Mouse (Mus musculus) kidney, embryonic 14.5 days (tissue): ENCODE data around the gene Ap1g1. TPM values are rescaled to one million over a fixed set of nuclear protein-coding genes. Genes with fewer than 3 reads are reported as not detected.

Source experiments
- polyA plus RNA-seq: library from polyadenylated mRNA; unstranded; fragments of >200 nt; fragmentation: Nextera tagmentation; extraction: Ambion mirVana; gene quantifications from 2 replicates; pipeline ENCODE4 v1.2.1, GENCODE M21; 2014

The Ap1g1 gene
- polyA plus RNA-seq, 1 experiment from 2014 or later, result 38.8 TPM

Other genes starting within 250 kb of the Ap1g1 start
- 12.4 and 25.0 TPM in 2 replicates for gene Dhx38, start 212.7 kb upstream of the Ap1g1 start, polyA plus RNA-seq
- 24.6 and 27.6 TPM in 2 replicates for gene Txnl4b, start 212.7 kb upstream of the Ap1g1 start, polyA plus RNA-seq
- gene Hp, start 199.4 kb upstream of the Ap1g1 start, polyA plus RNA-seq, result 3.4 and 3.8 TPM in 2 replicates
- 45.6 and 48.3 TPM in 2 replicates for gene Dhodh, start 169.9 kb upstream of the Ap1g1 start, polyA plus RNA-seq
- 0.28 TPM in 1 of 2 replicates, not detected in the other for gene Pkd1l3, start 164.0 kb upstream of the Ap1g1 start, polyA plus RNA-seq
- gene Ist1, start 85.3 kb upstream of the Ap1g1 start, polyA plus RNA-seq, result 115 and 143 TPM in 2 replicates
- gene Zfp821, start 73.0 kb upstream of the Ap1g1 start, polyA plus RNA-seq, result 29.0 and 36.2 TPM in 2 replicates
- gene Atxn1l, start 40.8 kb upstream of the Ap1g1 start, polyA plus RNA-seq, result 5.4 and 5.6 TPM in 2 replicates
- 4.3 and 5.6 TPM in 2 replicates for gene Phlpp2, start 90.0 kb downstream of the Ap1g1 start, polyA plus RNA-seq
- gene Marveld3, start 183.6 kb downstream of the Ap1g1 start, polyA plus RNA-seq, result 2.1 and 4.0 TPM in 2 replicates
- not detected in 2 replicates for gene Tat, start 211.9 kb downstream of the Ap1g1 start, polyA plus RNA-seq